Mouse (Mus musculus): ENCODE results near the gene Hmgn1.

DNA sequence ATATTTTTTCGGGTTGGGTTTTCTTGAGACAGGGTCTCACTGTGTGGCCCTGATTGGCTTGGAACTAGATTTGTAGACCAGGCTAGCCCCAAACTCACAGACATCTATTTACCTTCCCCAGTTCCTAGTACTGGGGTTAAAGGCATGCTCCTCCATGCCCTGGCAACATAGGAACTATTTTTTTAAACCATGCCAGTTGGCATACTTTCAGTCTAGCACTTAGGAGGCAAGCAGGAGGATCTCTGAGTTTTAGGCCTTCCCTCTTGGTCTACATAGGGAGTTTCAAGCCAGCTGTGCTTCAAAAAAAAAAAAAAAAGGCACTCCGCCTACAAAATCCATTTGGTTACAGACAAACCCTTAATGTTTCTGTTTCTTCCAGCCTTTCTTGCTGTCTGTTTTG lies 26.9 kb upstream of the Hmgn1 start:
- no peak for TF ChIP-seq CTCF (IDR thresholded peaks at IDR 0.05; ENCODE audit: low read depth)
- no peak for TF ChIP-seq EP300 (IDR thresholded peaks at IDR 0.05; ENCODE audit: low read depth)
